Mouse (Mus musculus) cortical plate, adult 2 months (tissue): ENCODE data around the gene Apold1. TPM values are rescaled to one million over a fixed set of nuclear protein-coding genes. Genes with fewer than 3 reads are reported as not detected.
A peak's percentile ranks its signal among the peaks of the same experiment; 100 is the strongest.

Experiments used
- H3K27ac ChIP-seq: fragments of 200-500 bp; 2 replicates; pipeline ENCODE4 v1.5.1; 2012; ENCODE audit warnings: low read length, control low read depth, inconsistent platforms; ENCODE audit not compliant: insufficient read depth
- H3K4me1 ChIP-seq: fragments of 200-500 bp; 2 replicates; pipeline ENCODE4 v1.6.1; 2011; ENCODE audit warnings: low read length; ENCODE audit not compliant: control insufficient read depth, insufficient read depth
- H3K4me3 ChIP-seq: fragments of 200-500 bp; 2 replicates; pipeline ENCODE4 v1.5.1; 2011; ENCODE audit warnings: mild to moderate bottlenecking, low read length, control low read depth; ENCODE audit not compliant: insufficient read depth
- CTCF ChIP-seq: fragments of 200-500 bp; IDR thresholded peaks from 2 replicates; pipeline ENCODE4 v1.5.1; 2011; ENCODE audit warnings: mild to moderate bottlenecking, control low read depth, low read length; ENCODE audit not compliant: insufficient read depth; ENCODE audit errors: extremely low read depth
- POLR2A ChIP-seq: fragments of 200-500 bp; IDR thresholded peaks from 2 replicates; pipeline ENCODE4 v1.6.1; 2011; ENCODE audit warnings: mild to moderate bottlenecking, low read length, control low read depth; ENCODE audit not compliant: insufficient read depth; ENCODE audit errors: extremely low read depth
- polyA plus RNA-seq: library from polyadenylated mRNA; depleted of rRNA; stranded (reverse); fragments of >200 nt; gene quantifications from 2 replicates; pipeline ENCODE4 v1.2.3, GENCODE M21; 2012; rRNA removed

The Apold1 gene
- polyA plus RNA-seq, 1 experiment = 2.9 TPM

- Histone ChIP-seq H3K4me1 (peaks cover 3% of the 10 kb centered on the region), H3K27ac (no peak overlapping the region), H3K4me3 (no peak overlapping the region)
- TF ChIP-seq CTCF (no peak), POLR2A (no peak)
These were observed 41.9 kb downstream of the Apold1 start for GRCm38 (mm10) chr6:135023379-135023778.

DNA sequence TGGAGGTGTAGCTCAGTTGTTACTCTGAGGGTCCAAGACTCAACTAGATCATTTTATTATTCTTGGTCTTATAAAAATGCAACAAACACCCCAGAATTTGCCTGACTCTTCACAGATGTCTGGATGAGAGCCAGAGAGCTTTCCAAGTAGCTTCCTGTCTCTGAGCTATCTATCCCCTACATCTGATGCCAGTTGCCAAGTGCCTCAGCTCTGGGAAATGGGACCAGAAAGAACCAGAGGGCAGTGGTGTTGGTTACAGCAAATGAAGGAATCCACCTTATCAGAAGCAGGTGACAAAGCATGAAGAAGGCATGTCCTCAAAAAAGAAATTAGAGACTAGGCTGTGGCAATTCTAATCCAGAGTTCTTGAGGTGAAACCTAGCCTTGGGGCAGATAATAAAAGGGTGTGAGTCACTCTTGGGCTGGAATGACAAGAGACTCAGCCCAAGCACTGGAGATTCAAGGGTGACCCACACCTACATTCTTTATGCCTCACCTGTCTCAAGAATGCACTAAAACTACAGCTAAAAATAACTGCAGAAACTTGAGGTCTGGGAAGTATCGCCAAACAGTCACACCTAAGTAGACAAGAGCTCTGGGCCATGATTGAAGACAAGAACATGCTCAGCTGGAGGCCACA, 43.4 kb downstream of the Apold1 start:
- Histone ChIP-seq H3K27ac (no peak overlapping the region), H3K4me3 (no peak overlapping the region), H3K4me1 (no peaks in the 10 kb centered on the region)
- TF ChIP-seq CTCF (no peak), POLR2A (no peak)

- TF ChIP-seq CTCF (peak; percentile 50; the same call in 1 of the 2 replicates), POLR2A (no peak)
- no peak overlapping the region for H3K27ac ChIP-seq
- H3K4me1 ChIP-seq = no peaks in the 10 kb centered on the region
- H3K4me3 ChIP-seq = no peak overlapping the region
These were observed 44.7 kb downstream of the Apold1 start for GRCm38 (mm10) chr6:135026232-135026631.

GRCm38 (mm10) chr6:135026755-135027154, 45.2 kb downstream of the Apold1 start:
- H3K27ac ChIP-seq = no peak overlapping the region
- H3K4me1 ChIP-seq = no peaks in the 10 kb centered on the region
- no peak overlapping the region for H3K4me3 ChIP-seq
- TF ChIP-seq CTCF (no peak), POLR2A (no peak)

- Histone ChIP-seq H3K4me1 (no peaks in the 10 kb centered on the region), H3K27ac (no peak overlapping the region)
- no peak for TF ChIP-seq POLR2A
- TF ChIP-seq CTCF = no peak
These were observed 47.7 kb downstream of the Apold1 start for GRCm38 (mm10) chr6:135029246-135029645.

More at GRCm38 (mm10) chr6:135029246-135029645, 47.7 kb downstream of the Apold1 start:
- no peak overlapping the region for H3K4me3 ChIP-seq

Other genes starting within 250 kb of the Apold1 start
- gene Dusp16, start 189.1 kb upstream of the Apold1 start, polyA plus RNA-seq = 8.5 and 9.1 TPM in 2 replicates
- 32.2 and 32.7 TPM in 2 replicates for gene Crebl2, start 151.6 kb upstream of the Apold1 start, polyA plus RNA-seq
- gene Gpr19, start 83.1 kb upstream of the Apold1 start, polyA plus RNA-seq = 24.4 and 24.5 TPM in 2 replicates
- gene Cdkn1b, start 61.3 kb upstream of the Apold1 start, polyA plus RNA-seq = 20.0 and 20.6 TPM in 2 replicates
- 66.6 and 70.8 TPM in 2 replicates for gene Ddx47, start 29.9 kb downstream of the Apold1 start, polyA plus RNA-seq
- 0.09 and 0.13 TPM in 2 replicates for gene Gprc5a, start 83.9 kb downstream of the Apold1 start, polyA plus RNA-seq
- 0.42 and 0.61 TPM in 2 replicates for gene Gprc5d, start 136.6 kb downstream of the Apold1 start, polyA plus RNA-seq
- 158 and 167 TPM in 2 replicates for gene Fam234b, start 216.3 kb downstream of the Apold1 start, polyA plus RNA-seq
- 40.2 and 48.6 TPM in 2 replicates for gene Hebp1, start 216.3 kb downstream of the Apold1 start, polyA plus RNA-seq